Mouse (Mus musculus) embryo, embryonic 11.5 days (tissue): ENCODE data around the gene Parva.
A peak's percentile ranks its signal among the peaks of the same experiment; 100 is the strongest.

Experiments used
- DNase-seq: peaks from one replicate; pipeline ENCODE4 v3.0.0-alpha.2; 2012; ENCODE audit warnings: low read depth, low spot score

Gene Parva

GRCm38 (mm10) chr7:112427357-112428157 is at the start of gene Parva:
Parva (plus strand) TSS chr7:112427505.
- DNase-seq, result peak; percentile 57

- DNase-seq, result no peak
These were observed 49.2 kb upstream of the Parva start for GRCm38 (mm10) chr7:112378056-112378455.

GRCm38 (mm10) chr7:112378476-112378875 is 48.8 kb upstream of the Parva start:
- DNase-seq, result no peak

- no peak for DNase-seq
These were observed 40.8 kb upstream of the Parva start for GRCm38 (mm10) chr7:112386521-112386920.

- no peak for DNase-seq
These were observed 39.4 kb upstream of the Parva start for GRCm38 (mm10) chr7:112387876-112388275.

GRCm38 (mm10) chr7:112388363-112388875 is 38.9 kb upstream of the Parva start:
- DNase-seq, result no peak

GRCm38 (mm10) chr7:112389611-112390251 is 37.6 kb upstream of the Parva start:
- no peak for DNase-seq

- no peak for DNase-seq
These were observed 36.9 kb upstream of the Parva start for GRCm38 (mm10) chr7:112390252-112390936.

GRCm38 (mm10) chr7:112390937-112391605 is 36.2 kb upstream of the Parva start:
- no peak for DNase-seq

GRCm38 (mm10) chr7:112397786-112398185 is 29.5 kb upstream of the Parva start:
- no peak for DNase-seq

GRCm38 (mm10) chr7:112399425-112400170 is 27.7 kb upstream of the Parva start:
- DNase-seq, result no peak

- DNase-seq, result peak; percentile 80
These were observed 27.1 kb upstream of the Parva start for GRCm38 (mm10) chr7:112400175-112400574.

GRCm38 (mm10) chr7:112405061-112405460 is 22.2 kb upstream of the Parva start:
- no peak for DNase-seq

GRCm38 (mm10) chr7:112405578-112405977 is 21.7 kb upstream of the Parva start:
- no peak for DNase-seq

GRCm38 (mm10) chr7:112407597-112407996 is 19.7 kb upstream of the Parva start:
- DNase-seq, result no peak

- no peak for DNase-seq
These were observed 17.3 kb upstream of the Parva start for GRCm38 (mm10) chr7:112409991-112410390.

GRCm38 (mm10) chr7:112413286-112413685 is 14.0 kb upstream of the Parva start:
- DNase-seq, result no peak

GRCm38 (mm10) chr7:112416058-112416526 is 11.2 kb upstream of the Parva start:
- DNase-seq, result no peak

- no peak for DNase-seq
These were observed 10.4 kb upstream of the Parva start for GRCm38 (mm10) chr7:112416730-112417513.

GRCm38 (mm10) chr7:112417598-112417997 is 9.7 kb upstream of the Parva start:
- DNase-seq, result no peak
